Mouse (Mus musculus) thymus, postnatal 36 days (tissue): ENCODE data around the gene Gng8.
A peak's percentile ranks its signal among the peaks of the same experiment; 100 is the strongest.

Experiments
- DNase-seq, 2 experiments: peaks; one replicate each; pipeline ENCODE4 v3.0.0; 2022; ENCODE audit warnings: mixed read lengths in 2 of 2

Gene Gng8

GRCm38 (mm10) chr7:16928341-16928740 is 36.8 kb downstream of the Gng8 start:
- DNase-seq = no peak

GRCm38 (mm10) chr7:16930850-16931249 is 39.3 kb downstream of the Gng8 start:
- peak; percentile 54 to 55 for DNase-seq

GRCm38 (mm10) chr7:16931968-16932627 is 40.5 kb downstream of the Gng8 start:
- peak; percentile 68 to 78 for DNase-seq

- DNase-seq = peak; percentile 45 to 55
Observed at GRCm38 (mm10) chr7:16932704-16933577, 41.4 kb downstream of the Gng8 start.

- DNase-seq = peak in 1 of 2 experiments; percentile 34
Observed at GRCm38 (mm10) chr7:16937312-16937711, 45.7 kb downstream of the Gng8 start.

GRCm38 (mm10) chr7:16938117-16938791 is 46.7 kb downstream of the Gng8 start:
- no peak for DNase-seq

- DNase-seq = no peak
Observed at GRCm38 (mm10) chr7:16940292-16940691, 48.7 kb downstream of the Gng8 start.

- DNase-seq = peak in 1 of 2 experiments; percentile 21
Observed at GRCm38 (mm10) chr7:16942861-16943260, 51.3 kb downstream of the Gng8 start.

GRCm38 (mm10) chr7:16944061-16944807 is 52.6 kb downstream of the Gng8 start, which contains the start of gene Pnmal2:
Pnmal2 (plus strand) TSS chr7:16944682.
- DNase-seq = peak; percentile 89 to 96

- no peak for DNase-seq
Observed at GRCm38 (mm10) chr7:16944808-16945315, 53.3 kb downstream of the Gng8 start.
